Mouse (Mus musculus): Measurements from ENCODE around the gene Col4a2.
"Not testable (repeated sequence)": the region's sequence is repeated elsewhere in the genome, so short reads cannot be mapped to it uniquely, and the experiment has no call there.

Gene Col4a2

GRCm38 (mm10) chr8:11477178-11477553 is 164.6 kb downstream of the Col4a2 start:
- no peak for DNase-seq (ENCODE audit: extremely low read depth, low read depth, low spot score)

- DNase-seq (ENCODE audit: extremely low read depth, low read depth, low spot score), result no peak
Measured at GRCm38 (mm10) chr8:11477811-11478761, 165.5 kb downstream of the Col4a2 start, which contains the start of gene Rab20. TSS of gene Rab20 (minus strand) at chr8:11478710.

- DNase-seq (ENCODE audit: extremely low read depth, low read depth, low spot score), result no peak
Measured at GRCm38 (mm10) chr8:11478807-11479527, 166.4 kb downstream of the Col4a2 start.

GRCm38 (mm10) chr8:11479591-11479990 is 167.0 kb downstream of the Col4a2 start:
- no peak for DNase-seq (ENCODE audit: extremely low read depth, low read depth, low spot score)

- DNase-seq (ENCODE audit: extremely low read depth, low read depth, low spot score), result no peak
Measured at GRCm38 (mm10) chr8:11481876-11482275, 169.3 kb downstream of the Col4a2 start.

GRCm38 (mm10) chr8:11482537-11482936 is 169.9 kb downstream of the Col4a2 start:
- no peak for DNase-seq (ENCODE audit: extremely low read depth, low read depth, low spot score)

- DNase-seq (ENCODE audit: extremely low read depth, low read depth, low spot score), result no peak
Measured at GRCm38 (mm10) chr8:11486142-11486541, 173.5 kb downstream of the Col4a2 start.

- no peak for DNase-seq (ENCODE audit: extremely low read depth, low read depth, low spot score)
Measured at GRCm38 (mm10) chr8:11487229-11487628, 174.6 kb downstream of the Col4a2 start.

GRCm38 (mm10) chr8:11492340-11492739 is 179.7 kb downstream of the Col4a2 start:
- DNase-seq (ENCODE audit: extremely low read depth, low read depth, low spot score), result not testable (repeated sequence)

- DNase-seq (ENCODE audit: extremely low read depth, low read depth, low spot score), result no peak
Measured at GRCm38 (mm10) chr8:11497017-11497990, 184.7 kb downstream of the Col4a2 start, which contains the start of gene Naxd. TSS of gene Naxd (plus strand) at chr8:11497506.

- no peak for DNase-seq (ENCODE audit: extremely low read depth, low read depth, low spot score)
Measured at GRCm38 (mm10) chr8:11498281-11498680, 185.7 kb downstream of the Col4a2 start.
